ENCODE assay signal across 32 mouse cellular contexts in genomic region chr13:13548431-13549190, GRCm38 (mm10). TPM values are rescaled to one million over a fixed set of nuclear protein-coding genes. Genes with fewer than 3 reads are reported as not detected.
DNase-seq lines count a peak whose midpoint lies in the region; ATAC-seq and TF ChIP-seq lines count a peak whose summit lies in the region.
"Had no signal": no experiment of that assay in that cellular context is flagged by ENCODE, and none has a peak within 500 bp of the region (broad histone marks: within the 10 kb centered on the region; RNA-seq: fewer than 3 reads in every experiment).

No protein-coding gene starts in this region.

- H3K27me3 ChIP-seq in heart, adult 2 months (ENCODE audit: control insufficient read depth, insufficient read depth, low read length) = no peaks in the 10 kb centered on the region
- H3K27me3 ChIP-seq in midbrain, embryonic 16.5 days (ENCODE audit: control insufficient read depth, insufficient read depth, low read depth, low read length) = no peaks in the 10 kb centered on the region
- H3K27me3 ChIP-seq: embryonic facial prominence, embryonic 12.5 days; forebrain, embryonic 15.5 days; heart, embryonic 15.5 days; limb, embryonic 13.5 days had no signal

- H3K4me3 ChIP-seq in heart, adult 2 months = no peak overlapping the region
- no peak overlapping the region for H3K4me3 ChIP-seq in lung, adult 2 months (replicated peaks; ENCODE audit: extremely low read depth, low read depth, low read length)
- H3K4me3 ChIP-seq in midbrain, embryonic 16.5 days (ENCODE audit: low read depth, low read length) = no peak overlapping the region
- H3K4me3 ChIP-seq: embryonic facial prominence, embryonic 12.5 days; forebrain, embryonic 10.5 days; forebrain, embryonic 15.5 days; heart, embryonic 10.5 days; heart, embryonic 15.5 days; limb, embryonic 13.5 days; midbrain, embryonic 13.5 days had no signal

- no peaks in the 10 kb centered on the region for H3K79me2 ChIP-seq in heart, adult 2 months (replicated peaks; ENCODE audit: control insufficient read depth, insufficient read depth, low read length)

- H3K36me3 ChIP-seq in heart, adult 2 months (ENCODE audit: control insufficient read depth, insufficient read depth, low read length) = no peaks in the 10 kb centered on the region
- no peaks in the 10 kb centered on the region for H3K36me3 ChIP-seq in midbrain, embryonic 16.5 days (ENCODE audit: control insufficient read depth, insufficient read depth, low read length)
- H3K36me3 ChIP-seq: embryonic facial prominence, embryonic 12.5 days; forebrain, embryonic 10.5 days; forebrain, embryonic 15.5 days; heart, embryonic 10.5 days; heart, embryonic 15.5 days; limb, embryonic 13.5 days; midbrain, embryonic 13.5 days had no signal

- no peak overlapping the region for H3K4me2 ChIP-seq in midbrain, embryonic 16.5 days (ENCODE audit: low read length)
- H3K4me2 ChIP-seq: embryonic facial prominence, embryonic 12.5 days; forebrain, embryonic 15.5 days; heart, embryonic 15.5 days; limb, embryonic 13.5 days; liver, embryonic 11.5 days; midbrain, embryonic 13.5 days had no signal

- ATAC-seq in midbrain, embryonic 16.5 days = no peak
- ATAC-seq: activated CD4-positive, CD25-positive, alpha-beta regulatory T cell, adult 4 months; forebrain, embryonic 15.5 days; intestine, embryonic 16.5 days; liver, postnatal 0 days; lung, postnatal 0 days; midbrain, embryonic 13.5 days had no signal

- TF ChIP-seq EP300 in heart, adult 2 months (IDR thresholded peaks at IDR 0.05; ENCODE audit: insufficient read depth, low read depth, low read length) = no peak

- no peak overlapping the region for H3K27ac ChIP-seq in heart, adult 2 months
- no peak overlapping the region for H3K27ac ChIP-seq in midbrain, embryonic 16.5 days (ENCODE audit: low read length)
- H3K27ac ChIP-seq: embryonic facial prominence, embryonic 12.5 days; forebrain, embryonic 10.5 days; forebrain, embryonic 15.5 days; heart, embryonic 10.5 days; heart, embryonic 15.5 days; limb, embryonic 13.5 days; midbrain, embryonic 13.5 days; stomach, postnatal 0 days had no signal

- 68% methylated on average over 6 of the region's 6 CpGs for WGBS in heart, adult 2 months
- WGBS in lung, adult 2 months = 69% methylated on average over 6 of the region's 6 CpGs
- WGBS in midbrain, embryonic 16.5 days = 93% methylated on average over 6 of the region's 6 CpGs

- no peak overlapping the region for H3K9ac ChIP-seq in heart, adult 2 months (ENCODE audit: low read depth, low read length)
- H3K9ac ChIP-seq in midbrain, embryonic 16.5 days (ENCODE audit: low read depth, low read length) = no peak overlapping the region
- H3K9ac ChIP-seq: embryonic facial prominence, embryonic 12.5 days; forebrain, embryonic 15.5 days; heart, embryonic 15.5 days; limb, embryonic 13.5 days; liver, postnatal 0 days; midbrain, embryonic 13.5 days had no signal

- no peaks in the 10 kb centered on the region for H3K9me3 ChIP-seq in midbrain, embryonic 16.5 days (replicated peaks; ENCODE audit: control insufficient read depth, low read length, poor library complexity, severe bottlenecking)
- H3K9me3 ChIP-seq: embryonic facial prominence, embryonic 12.5 days; forebrain, embryonic 15.5 days; heart, embryonic 10.5 days; heart, embryonic 15.5 days; midbrain, embryonic 13.5 days had no signal

- H3K4me1 ChIP-seq in heart, adult 2 months (ENCODE audit: control insufficient read depth, insufficient read depth, low read length) = 0 out of 2 replicates have a peak, but pooled peaks cover 1% of the 10 kb centered on the region
- peaks cover 9% of the 10 kb centered on the region for H3K4me1 ChIP-seq in lung, adult 2 months (ENCODE audit: control insufficient read depth, insufficient read depth, low read length)
- no peaks in the 10 kb centered on the region for H3K4me1 ChIP-seq in midbrain, embryonic 16.5 days (ENCODE audit: control insufficient read depth, insufficient read depth, low read length)
- H3K4me1 ChIP-seq: embryonic facial prominence, embryonic 12.5 days; heart, embryonic 15.5 days; limb, embryonic 13.5 days; midbrain, embryonic 13.5 days had no signal

- DNase-seq in heart, adult 11 months = peak; percentile 85
- DNase-seq in heart, adult 2 months = no peak
- DNase-seq in lung, postnatal 36 days = peak; percentile 37
- no peak for DNase-seq in lung, adult 2 months
- DNase-seq in Muller cell, postnatal 12 days (ENCODE audit: inconsistent ontology term) = peak; percentile 61
- peak; percentile 68 for DNase-seq in fibroblast of lung, adult 2 months (ENCODE audit: low read depth)
- DNase-seq: adrenal gland, adult 2 months; adrenal gland, postnatal 36 days; cerebellum, adult 8-10 months; cerebellum, postnatal 25 days; embryo, embryonic 11 days; gastrocnemius, postnatal 10 days; kidney, adult 9 months; kidney, postnatal 10 days; layer of hippocampus, adult 9-11 months; liver, postnatal 0 days; right cerebral cortex, postnatal 4 days; thymus, adult 18-20 months; thymus, postnatal 25 days had no signal

- no peak for TF ChIP-seq POLR2A in heart, adult 2 months (IDR thresholded peaks at IDR 0.05; ENCODE audit: insufficient read depth, low read depth, low read length)
- TF ChIP-seq POLR2A in lung, adult 2 months (IDR thresholded peaks at IDR 0.05; ENCODE audit: borderline replicate concordance, extremely low read depth, low read depth, low read length) = no peak

- intact Hi-C loops in heart, adult 2 months (cut with DNase I) = no loop called here

- no peak for TF ChIP-seq CTCF in heart, adult 2 months (IDR thresholded peaks at IDR 0.05)
- no peak for TF ChIP-seq CTCF in lung, adult 2 months (IDR thresholded peaks at IDR 0.05; ENCODE audit: insufficient read depth, low read length)

RNA-seq across cellular contexts. Expression of gene Lyst, which starts 41.6 kb away (rescaled TPM):
- 1 to 10 TPM; 6.7 to 6.8 TPM for total RNA-seq in heart, adult 2 months (2021)
- 2.0 and 3.1 TPM in 2 replicates for polyA plus RNA-seq in heart, adult 2 months (2012; rRNA removed)
- 4.7 and 7.2 TPM in 2 replicates for polyA plus RNA-seq in lung, adult 2 months (2012; rRNA removed)
- 3.9 and 4.5 TPM in 2 replicates for polyA plus RNA-seq in midbrain, embryonic 16.5 days (2015; fragmentation: Nextera tagmentation; extraction: Ambion mirVana)

Comparison
In these comparisons a context has a peak if more than half of its experiments do, and no peak if none do; other contexts are left out.
1. DNase-seq: peak in heart, adult 11 months (single experiment), lung, postnatal 36 days (single experiment), Muller cell, postnatal 12 days (single experiment) and fibroblast of lung, adult 2 months (single experiment); none in heart, adult 2 months (0 of 2) and lung, adult 2 months (single experiment).